Mouse (Mus musculus): Measurements from ENCODE around the gene Scrt2.

Gene Scrt2

DNA sequence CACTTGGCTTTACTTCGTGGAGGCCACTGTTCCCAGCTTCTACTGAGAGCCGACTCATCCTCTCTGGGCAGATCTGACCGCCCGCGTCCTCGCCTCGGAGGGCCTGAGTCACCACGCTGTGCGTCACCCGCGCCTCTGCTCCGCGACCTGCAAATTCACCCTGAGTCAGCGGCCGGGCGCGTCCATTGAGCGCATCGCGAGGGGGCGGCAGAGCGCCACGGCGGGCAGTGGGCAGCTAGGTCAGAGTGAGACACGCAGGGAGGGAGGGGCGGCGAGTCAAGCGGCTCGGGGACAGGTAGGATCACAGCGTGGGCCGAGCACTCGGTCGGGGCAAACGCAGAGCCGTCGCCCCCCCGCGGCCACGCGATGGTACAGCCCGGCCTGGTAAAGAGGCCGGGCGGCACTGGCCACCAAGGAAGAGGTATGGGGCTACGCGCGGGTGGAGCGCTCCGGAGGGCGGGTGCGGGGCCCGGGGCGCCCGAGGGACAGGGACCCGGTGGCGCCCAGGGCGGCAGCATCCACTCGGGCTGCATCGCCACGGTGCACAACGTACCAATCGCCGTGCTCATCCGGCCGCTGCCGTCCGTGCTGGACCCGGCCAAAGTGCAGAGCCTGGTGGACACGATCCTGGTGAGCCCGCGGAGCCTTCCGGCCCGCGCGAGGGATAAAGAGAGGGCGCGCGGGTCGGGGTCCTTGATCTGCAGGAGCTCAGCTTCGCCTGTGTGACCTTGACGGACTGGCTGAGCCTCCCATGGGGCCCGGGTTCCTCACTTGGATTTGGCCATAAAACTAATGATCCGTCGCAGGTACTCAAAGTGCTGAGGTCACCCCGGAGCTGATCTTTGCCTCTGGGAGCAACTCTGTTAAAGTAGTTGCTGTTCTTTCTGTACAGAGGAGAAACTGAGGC lies 24.2 kb downstream of the Scrt2 start, which contains the start of gene Srxn1:
TSS of gene Srxn1 (plus strand) at position 199 of the 907 bp plus-strand sequence.
- peak in 1 of 2 experiments; percentile 36 for DNase-seq (ENCODE audit: low spot score in 2 of 2)

DNA sequence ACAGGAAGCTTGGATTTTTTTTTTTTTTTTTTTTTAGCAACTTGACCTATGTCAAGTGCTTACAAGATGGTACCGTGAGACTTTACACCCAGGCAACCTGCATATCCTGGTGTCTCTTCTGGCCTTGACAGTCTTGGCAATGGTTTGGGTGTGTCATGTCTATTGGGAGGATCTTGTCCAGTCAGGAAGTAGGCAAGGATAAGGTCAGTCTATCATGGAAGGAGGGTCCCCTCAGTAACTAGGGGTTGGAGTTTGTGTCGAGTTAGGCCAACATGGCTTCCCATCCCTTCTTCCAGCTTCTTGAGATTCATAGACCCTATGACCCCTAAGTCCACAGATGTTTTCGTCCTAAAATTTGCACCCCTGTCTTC lies 24.9 kb downstream of the Scrt2 start:
- no peak for DNase-seq (ENCODE audit: low spot score in 2 of 2)

DNA sequence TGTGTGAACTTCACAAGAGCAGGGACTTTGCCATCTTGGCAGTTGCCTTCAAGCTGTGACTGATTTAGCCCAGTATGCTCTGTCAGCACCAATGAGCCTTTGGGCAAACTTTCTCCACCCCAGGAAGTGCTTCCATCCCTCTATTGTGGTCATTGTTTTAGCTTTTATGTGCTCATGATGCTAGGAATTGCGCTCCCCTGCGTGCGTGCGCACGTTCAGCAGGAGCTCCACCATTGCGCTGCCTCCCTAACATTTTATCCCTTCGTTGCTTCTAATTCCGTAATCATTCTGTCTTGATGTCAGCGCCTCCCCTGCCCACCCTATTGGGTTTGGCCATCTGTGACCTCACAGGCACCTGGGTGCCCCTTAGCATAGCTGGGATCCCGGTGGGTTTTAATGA lies 25.3 kb downstream of the Scrt2 start:
- DNase-seq (ENCODE audit: low spot score in 2 of 2), result no peak

DNA sequence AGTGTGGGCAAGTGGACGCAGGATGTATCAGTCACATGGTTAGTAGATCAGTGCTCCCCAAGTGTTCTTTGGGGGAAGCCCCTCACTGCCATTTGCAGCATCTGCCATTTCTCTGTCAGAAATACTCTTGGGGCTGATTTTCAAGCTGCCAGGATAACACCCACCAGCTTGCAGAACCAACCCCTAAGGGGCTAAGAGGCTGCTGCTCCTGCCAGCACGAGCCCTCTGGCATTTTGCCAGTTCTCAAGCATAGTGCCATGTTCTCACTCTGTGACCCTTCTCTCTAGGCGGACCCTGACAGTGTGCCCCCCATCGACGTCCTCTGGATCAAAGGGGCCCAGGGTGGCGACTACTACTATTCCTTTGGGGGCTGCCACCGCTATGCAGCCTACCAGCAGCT lies 27.4 kb downstream of the Scrt2 start:
- no peak for DNase-seq (ENCODE audit: low spot score in 2 of 2)

DNA sequence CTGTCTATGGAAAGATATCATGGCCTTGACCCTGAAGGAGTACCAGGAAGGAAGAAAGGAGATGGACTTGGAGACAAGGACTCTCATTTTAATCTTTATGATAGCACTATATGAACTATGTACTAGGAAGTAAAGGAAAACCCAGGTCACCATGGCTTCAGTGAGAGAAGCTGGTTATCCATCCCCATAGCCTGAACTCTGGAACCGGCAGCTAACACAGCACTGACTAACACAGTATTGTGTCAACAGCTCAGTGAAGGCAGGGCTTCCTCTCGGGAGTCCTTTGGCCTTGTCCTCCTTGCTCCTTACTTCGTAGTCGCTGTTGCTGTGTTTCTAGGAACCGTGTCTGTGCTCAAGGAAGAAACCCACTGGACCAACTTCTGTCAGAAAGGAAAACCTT lies 28.1 kb downstream of the Scrt2 start:
- DNase-seq (ENCODE audit: low spot score in 2 of 2), result no peak

DNA sequence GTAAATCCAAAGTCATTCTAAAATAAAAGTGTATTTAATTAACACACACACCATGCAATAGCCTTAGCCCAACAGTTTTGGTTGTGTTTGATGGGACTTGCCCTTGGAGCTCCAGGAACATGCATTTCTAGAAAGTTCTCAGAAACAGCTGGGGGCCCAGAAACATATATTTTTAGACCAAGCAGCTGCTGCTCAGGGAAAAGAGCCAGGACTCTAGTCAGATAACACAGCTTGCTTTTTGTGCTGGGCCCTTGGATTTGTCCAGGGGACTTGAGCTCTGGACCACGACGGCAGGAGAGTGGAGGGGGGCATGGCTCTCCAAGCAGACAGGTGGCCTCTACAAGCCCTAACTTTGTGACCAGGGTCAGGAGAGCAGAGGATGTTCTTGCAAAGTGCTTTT lies 30.0 kb downstream of the Scrt2 start:
- no peak for DNase-seq (ENCODE audit: low spot score in 2 of 2)

DNA sequence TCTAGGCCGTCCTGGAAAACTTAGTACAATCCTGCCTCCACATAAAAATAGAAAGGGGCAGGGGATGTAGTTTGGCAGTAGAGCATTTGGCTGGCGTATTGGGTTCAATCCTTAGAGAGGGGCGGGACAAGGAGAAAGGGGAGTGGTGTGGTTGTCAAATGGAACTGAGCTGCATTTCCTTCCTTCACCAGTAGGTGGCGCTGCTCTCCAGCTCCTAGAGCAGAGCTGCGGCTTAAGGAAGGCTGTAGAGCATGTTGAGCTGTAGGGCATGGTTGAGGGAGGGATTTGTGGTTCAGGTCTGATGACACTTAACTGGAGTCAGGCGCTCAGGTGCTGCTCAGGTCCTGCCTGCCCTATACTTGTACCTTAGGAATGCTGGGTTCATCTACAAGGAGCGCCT lies 30.6 kb downstream of the Scrt2 start:
- DNase-seq (ENCODE audit: low spot score in 2 of 2), result peak; percentile 71 to 86

DNA sequence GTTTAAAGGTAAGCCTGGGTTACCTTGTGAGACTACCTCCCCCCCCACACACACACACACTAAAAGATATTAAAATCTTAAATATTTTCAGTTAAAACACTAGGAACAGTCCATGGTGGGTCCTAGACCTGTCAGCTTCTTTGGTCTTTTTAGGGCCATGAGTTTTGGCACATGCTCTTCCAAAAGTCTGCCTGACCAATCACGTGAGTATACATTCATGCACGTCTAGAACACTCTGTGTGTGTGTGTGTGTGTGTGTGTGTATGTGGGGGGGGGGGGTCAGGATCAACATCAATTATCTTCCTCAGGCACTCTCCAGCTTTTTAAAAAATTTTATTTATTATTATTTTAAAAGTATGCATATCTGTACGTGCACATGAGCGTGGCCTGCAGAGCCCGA lies 31.2 kb downstream of the Scrt2 start:
- no peak for DNase-seq (ENCODE audit: low spot score in 2 of 2)

DNA sequence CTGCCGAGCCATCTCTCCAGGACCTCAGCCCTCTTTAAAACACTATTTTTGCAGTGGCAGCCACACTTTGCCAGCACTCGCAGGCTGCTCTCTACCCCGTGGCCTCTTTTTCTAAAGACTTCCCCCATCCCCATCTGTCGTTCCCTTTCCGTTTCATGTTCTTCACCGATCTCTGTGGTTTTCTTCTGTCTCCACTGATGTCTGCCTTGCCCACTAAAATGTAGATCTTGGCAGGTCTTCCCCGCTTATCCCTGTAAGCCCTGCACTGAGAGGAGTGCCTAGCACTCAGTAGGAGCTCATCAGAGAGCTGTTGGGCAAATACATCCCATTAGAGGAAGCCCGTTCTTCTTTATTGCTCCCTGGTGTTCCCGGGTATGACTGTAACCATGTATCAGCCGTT lies 31.6 kb downstream of the Scrt2 start:
- no peak for DNase-seq (ENCODE audit: low spot score in 2 of 2)

DNA sequence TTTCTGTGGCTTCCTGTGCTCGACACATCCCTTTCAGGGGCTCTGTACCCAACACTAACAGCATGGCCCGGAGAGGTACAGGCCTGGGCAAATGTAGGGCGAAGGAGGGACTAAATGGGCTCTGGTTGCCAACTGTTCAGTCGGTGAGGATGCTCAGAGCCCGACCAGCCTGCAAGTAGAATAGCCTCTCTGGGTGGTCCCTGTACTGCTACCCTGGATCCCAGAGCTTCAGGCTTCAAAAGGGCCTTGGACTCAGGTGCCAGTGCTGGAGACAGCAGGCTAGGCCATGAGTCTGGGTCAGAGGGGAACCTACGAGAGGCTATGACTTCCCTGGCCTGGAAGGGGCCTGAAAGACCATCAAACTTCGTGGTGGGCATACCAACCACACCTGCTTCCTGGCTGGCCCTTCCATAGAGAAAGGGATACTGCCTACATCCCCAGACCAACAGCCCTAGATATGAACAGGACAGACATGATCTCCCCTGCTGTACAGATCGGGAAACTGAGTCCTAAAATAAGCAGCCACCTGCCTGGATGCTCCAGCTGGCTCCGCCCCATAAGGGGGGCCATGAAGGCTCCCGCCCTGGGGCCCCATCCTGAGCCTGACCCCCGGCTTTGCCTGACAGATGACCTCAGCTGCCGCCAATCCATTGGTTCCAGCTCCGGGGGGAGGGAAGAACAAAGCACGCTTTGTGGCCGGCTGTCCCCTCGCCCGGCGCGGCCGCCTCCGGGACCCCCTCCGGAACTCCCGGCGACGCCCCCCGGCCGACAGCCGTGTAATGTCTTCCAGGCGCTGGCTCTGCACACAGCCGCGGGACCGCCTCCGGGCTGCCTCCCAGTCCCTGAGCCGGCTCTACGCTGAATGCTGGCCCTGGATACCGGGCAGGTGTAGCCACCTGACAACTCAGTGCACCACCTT lies 33.0 kb downstream of the Scrt2 start:
- no peak for DNase-seq (ENCODE audit: low spot score in 2 of 2)

DNA sequence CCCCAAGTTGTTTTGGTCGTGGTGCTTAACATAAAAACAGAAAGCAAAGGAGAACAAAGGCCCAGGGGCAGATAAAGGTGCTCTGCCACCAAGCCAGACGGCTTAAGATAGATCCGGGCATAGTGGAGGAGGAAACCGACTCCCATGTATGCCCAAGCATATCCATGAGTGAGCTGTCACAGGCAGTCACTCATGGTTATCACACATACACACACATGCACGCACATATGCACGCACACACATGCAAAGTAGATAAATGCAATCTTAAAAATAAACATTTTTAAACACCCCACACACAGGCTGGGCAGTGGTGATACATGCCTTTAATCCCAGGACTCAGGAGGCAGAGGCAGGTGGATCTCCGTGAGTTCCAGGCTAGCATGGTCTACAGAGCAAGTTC lies 36.4 kb downstream of the Scrt2 start:
- DNase-seq (ENCODE audit: low spot score in 2 of 2), result no peak

DNA sequence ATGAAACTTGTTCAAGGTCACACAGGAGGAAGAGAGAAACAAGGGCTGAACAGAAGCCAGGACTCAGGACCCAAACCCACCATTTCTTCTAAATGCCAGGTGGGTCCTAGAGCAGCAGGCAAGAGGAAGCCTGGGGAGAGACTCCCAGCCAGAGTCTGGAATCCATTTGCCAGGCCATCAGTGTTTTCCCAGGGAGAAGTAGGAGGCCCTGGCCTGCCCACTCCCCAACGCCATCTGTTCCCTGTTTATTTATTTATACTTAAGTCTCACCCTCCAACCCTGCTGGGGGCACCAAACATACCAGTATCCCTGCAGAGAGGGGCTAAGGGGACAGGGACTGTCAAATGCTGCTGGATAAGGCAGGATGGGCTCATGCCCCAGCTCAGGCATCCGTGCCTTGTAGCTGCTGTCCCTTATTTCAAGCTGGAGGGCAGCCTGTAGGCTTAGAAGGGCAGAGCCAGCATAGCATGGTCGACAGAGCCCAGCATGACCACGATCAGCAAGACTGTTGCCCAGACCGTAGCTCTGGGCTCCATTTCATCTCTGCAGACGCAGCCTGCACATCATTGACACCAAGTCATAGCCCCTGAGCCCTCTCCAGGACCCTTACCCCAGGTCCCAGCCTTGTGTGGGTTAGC lies 38.0 kb downstream of the Scrt2 start:
- no peak for DNase-seq (ENCODE audit: low spot score in 2 of 2)

DNA sequence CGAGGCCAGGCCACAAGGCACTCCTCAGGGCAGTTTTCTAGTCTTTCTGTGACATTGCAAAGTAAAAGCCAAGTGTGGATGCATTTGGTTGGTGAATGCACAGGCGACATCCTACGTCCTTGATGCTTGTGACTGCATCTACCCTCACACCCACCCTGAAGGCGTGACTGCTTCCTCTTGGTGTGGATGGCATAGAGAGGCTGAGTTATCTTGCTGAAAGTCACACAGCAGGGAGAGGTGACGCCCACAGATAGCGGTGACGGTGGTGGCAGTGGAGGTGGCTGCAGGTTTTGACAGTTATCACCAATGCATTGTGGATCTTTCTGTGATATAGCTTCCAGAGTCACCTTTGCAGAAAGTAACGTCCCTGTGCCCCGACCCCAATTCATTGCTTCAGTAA lies 41.6 kb downstream of the Scrt2 start:
- DNase-seq (ENCODE audit: low spot score in 2 of 2), result no peak

DNA sequence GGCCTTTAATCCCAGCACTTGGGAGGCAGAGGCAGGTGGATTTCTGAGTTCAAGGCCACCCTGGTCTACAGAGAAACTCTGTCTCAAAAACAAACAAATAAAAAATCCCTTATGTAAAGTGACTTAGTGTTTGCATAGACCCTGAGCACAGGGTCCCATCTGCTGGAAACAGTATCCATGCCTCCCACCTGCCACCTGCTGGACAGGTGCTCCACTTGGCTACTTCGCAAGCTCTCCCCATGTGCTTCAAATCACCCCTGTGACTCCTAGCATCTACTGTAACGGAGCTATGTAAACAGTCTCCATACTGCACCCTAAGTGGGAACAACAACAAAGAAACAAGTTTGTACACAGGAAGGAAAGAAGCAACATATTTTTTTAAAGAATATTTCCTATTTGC lies 47.3 kb downstream of the Scrt2 start:
- DNase-seq (ENCODE audit: low spot score in 2 of 2), result no peak

DNA sequence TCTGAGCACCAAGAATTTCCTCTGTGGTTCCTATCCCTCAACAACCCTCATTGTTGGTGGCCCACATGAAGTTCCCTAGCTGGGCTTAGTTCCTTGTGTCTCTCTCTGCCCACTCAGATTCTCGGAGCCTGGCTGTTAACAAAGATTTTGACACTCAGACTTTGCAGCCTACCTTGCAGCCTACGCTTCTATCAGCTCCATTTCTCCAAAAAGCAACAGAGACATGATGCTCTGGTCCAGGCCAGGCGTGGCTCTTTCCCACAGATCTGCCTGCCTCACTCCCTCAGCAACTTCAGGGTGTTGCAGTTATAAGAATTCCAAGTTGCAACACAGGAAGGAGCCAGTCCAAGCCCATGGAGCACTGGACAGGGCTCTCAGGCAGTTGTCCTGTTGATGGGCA lies 48.4 kb downstream of the Scrt2 start:
- no peak for DNase-seq (ENCODE audit: low spot score in 2 of 2)

DNA sequence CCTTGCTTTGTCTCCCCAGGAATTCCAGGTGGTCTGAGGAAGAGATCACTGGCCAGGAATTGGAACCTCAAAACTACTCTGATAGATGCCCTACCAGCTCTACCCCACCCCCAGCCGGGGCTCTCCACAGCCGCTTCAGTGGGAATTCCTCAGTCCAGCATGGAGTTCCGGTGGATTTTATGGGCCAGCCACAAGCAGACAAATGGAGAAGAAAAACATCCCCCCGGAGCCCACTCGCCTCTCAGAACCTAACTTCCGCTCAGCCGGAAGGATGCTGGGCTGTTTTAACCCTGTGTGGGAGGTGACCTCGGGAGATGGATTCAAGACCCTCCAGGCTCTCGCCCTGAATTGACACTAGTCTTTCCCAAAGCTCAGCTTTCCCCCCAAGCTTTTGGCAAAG lies 50.7 kb downstream of the Scrt2 start:
- no peak for DNase-seq (ENCODE audit: low spot score in 2 of 2)

DNA sequence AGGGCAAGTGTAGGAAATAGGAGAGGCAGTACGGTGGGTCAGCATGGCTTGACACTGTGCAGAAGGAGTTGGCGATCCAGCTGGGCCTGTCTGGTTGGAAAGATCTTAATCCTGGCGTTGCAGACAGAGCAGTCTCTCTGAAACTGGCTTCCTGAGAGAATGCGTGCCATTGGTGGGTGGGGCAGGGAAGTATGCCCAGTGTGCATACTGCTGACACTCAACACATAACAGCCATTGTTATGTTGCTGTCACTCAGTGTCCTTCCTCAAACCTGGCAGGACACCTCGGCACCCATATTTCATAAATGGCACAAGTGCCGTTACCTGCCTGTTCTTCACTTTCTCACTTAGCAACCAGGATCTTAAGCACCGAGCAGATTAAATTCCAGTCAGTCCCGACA lies 51.4 kb downstream of the Scrt2 start:
- no peak for DNase-seq (ENCODE audit: low spot score in 2 of 2)

DNA sequence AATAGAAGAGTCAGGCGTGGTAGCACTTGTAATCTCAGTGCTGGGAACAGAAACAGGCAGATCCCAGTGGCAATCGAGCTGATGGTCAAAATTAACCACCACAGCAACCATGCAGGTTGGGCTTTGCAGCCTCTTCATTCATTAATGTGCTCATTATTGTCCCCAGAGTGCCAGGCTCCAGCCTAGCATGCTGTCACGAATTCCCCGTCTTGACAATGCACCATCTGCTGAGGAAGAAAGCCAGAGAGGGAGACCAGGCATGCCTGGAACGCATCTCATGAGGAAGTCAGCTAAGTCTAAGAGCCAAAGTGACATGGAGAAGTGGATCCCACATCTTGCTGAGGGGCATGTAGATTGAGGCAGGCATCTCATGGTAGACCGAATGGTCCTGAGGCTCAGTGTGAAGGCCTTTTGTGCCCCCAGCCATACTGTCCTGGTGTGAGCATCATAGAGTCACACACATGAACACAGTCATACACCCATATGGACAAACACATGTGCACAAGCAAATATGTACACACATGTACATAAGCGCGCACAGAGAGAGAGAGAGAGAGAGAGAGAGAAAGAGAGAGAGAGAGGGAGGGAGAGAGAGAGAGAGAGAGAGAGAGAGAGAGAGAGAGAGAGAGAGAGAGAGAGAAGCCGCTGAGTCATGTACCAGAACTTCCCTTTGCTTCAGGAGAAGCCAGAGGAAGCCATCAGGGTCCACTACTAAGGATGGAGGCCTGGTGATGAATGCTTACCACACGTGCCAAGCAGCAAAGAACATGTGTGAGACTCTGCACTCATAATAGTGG lies 58.1 kb downstream of the Scrt2 start:
- DNase-seq (ENCODE audit: low spot score in 2 of 2), result no peak

DNA sequence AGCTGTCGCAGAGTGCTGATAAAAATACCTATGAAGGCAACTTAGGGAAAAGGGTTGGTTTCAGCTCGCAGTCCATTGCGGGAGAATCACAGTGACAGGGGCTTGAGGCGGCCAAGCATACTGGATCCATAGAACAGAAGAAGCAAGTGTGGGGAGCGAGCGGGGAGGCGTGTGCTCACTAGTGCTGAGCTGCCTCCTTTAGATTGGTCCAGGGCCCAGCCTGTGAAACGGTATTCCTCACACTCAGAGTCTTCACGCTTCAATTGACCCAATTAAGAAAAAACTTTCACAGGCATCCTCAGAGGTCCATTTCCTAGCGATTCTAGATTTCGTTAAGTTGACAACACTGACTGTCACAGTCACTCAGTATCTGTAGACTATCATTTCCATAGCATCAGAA lies 59.6 kb downstream of the Scrt2 start:
- no peak for DNase-seq (ENCODE audit: low spot score in 2 of 2)

DNA sequence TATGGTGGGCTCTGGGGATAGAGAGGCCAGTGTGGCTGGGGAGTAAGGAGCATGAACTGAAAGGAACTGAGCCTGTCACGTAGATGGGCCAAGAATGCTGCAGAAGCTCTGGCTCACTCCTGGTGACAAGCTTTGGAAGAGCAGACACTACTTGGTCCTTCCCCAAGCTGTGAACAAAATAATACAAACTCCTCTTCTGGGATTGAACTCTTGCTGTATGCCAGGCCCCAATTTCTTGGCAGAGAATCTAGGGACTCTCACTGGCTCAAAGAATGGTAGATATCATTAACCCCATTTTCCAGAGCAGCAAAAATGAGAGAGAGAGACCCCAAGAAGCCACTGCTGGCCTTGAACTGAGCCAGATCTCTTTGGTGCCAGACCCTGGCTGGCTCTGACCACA lies 60.2 kb downstream of the Scrt2 start:
- DNase-seq (ENCODE audit: low spot score in 2 of 2), result no peak

DNA sequence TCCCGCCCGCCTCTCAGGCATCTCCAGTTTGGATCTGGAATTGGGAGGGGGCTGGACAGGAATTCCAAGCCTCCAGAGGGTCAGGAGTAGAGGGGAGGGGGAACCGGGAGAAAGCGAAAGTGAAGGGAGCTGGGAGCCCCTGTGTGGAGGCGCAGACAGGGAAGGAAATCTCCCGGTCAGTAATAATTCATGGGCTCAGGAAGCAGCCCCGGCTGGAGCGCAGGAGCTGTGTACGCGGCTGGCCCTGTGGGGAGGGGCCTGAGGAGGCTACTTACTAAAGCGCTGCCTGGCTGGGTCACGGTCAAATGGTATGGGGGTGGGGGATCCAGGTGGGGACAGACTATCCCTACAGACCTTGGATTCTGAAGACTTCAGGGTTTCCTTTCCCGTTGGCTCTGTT lies 60.7 kb downstream of the Scrt2 start:
- DNase-seq (ENCODE audit: low spot score in 2 of 2), result no peak

DNA sequence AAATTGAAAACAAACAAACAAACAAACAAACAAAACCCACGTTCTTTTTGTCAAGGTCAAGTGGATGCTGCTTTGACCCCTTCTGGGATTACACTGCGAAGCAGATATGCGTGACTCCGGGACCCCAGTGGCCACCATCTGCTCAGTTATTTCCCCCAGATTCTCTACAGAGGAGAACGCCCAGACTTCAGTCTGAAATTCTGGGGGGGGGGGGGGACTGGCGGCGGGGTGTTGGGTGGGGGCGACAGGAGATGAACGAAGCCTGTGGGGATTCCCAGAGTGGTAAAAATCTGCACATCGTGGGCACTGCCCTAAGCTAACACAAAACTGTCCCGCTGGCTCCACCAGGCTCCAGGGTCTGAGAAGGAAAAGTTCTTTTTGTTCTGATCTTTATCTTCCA lies 61.2 kb downstream of the Scrt2 start:
- DNase-seq (ENCODE audit: low spot score in 2 of 2), result no peak

Data from thymus, postnatal 10 days (tissue).